ENCODE assay signal across 8 mouse cellular contexts in the genomic region with DNA sequence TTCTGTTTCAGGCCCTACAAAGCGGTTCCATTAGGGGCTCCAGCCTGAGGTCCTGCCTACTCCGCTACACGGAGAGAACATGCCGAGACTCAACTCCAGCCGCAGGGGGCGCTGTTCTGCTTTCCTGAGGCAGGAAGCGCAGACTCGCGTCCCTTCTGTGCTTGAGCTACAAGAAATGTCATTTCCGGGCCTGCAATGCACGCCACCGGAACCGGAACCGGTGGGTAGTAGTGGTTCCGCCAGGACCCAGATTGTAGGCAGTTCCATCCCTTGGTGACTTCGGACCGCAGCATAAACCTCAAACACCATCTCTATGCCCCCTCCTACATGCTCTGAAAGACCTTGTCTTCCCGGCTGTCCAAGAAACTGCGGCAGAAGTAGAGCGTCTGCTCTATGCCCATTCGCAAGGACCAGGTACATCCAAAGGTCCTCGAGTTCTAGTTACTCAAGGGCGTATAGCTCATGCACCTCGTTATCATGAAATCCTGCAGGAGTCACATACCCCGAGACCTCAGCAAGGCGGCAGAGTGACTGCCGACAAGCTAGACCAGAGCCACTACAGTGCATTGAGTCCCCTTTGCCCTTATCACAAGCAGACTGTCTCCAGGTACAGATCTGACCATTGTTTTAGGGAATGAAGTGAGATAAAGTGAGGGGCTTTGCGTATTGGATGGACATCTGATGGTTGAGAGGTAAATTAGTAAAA. TPM values are rescaled to one million over a fixed set of nuclear protein-coding genes. Genes with fewer than 3 reads are reported as not detected.
DNase-seq lines count a peak whose midpoint lies in the region; ATAC-seq and TF ChIP-seq lines count a peak whose summit lies in the region.

TSS of gene Atp6v0e (plus strand) at position 254 of the 706 bp plus-strand sequence.

- peak; percentile 95 for TF ChIP-seq CTCF in cortical plate, adult 2 months (IDR thresholded peaks at IDR 0.05; ENCODE audit: extremely low read depth, insufficient read depth, low read length)

- peak; percentile 93 for TF ChIP-seq POLR2A in cortical plate, adult 2 months (IDR thresholded peaks at IDR 0.05; ENCODE audit: extremely low read depth, insufficient read depth, low read length)

- H3K4me1 ChIP-seq in cortical plate, adult 2 months (ENCODE audit: control insufficient read depth, insufficient read depth, low read length) = peaks cover 3% of the 10 kb centered on the region; the same call in 1 of the 2 replicates

- ATAC-seq in activated CD4-positive, CD25-positive, alpha-beta regulatory T cell, adult 4 months = peak; percentile 95
- ATAC-seq in megakaryocyte progenitor cell, adult 5-6 weeks (replicated peaks; ENCODE audit: poor library complexity) = peak; percentile 93

- DNase-seq in gastrocnemius, postnatal 10 days = peak; percentile 99
- peak; percentile 98 for DNase-seq in induced T-regulatory cell, adult 2 months (ENCODE audit: low read depth)
- peak; percentile 81 to 93 for DNase-seq in left cerebral cortex, adult 9 months (ENCODE audit: low spot score in 2 of 2)
- peak; percentile 99 for DNase-seq in right cerebral cortex, postnatal 14 days
- peak; percentile 90 to 95 for DNase-seq in urinary bladder, postnatal 36 days (ENCODE audit: low spot score in 2 of 2)

- H3K4me3 ChIP-seq in cortical plate, adult 2 months (ENCODE audit: insufficient read depth, low read length) = peak within 1 kb of the TSS; percentile 57

- H3K27ac ChIP-seq in cortical plate, adult 2 months (ENCODE audit: insufficient read depth, low read length) = 0 out of 2 replicates have a peak within 1 kb of the TSS, but pooled peaks have one; percentile 25

RNA-seq across cellular contexts. Expression of gene Atp6v0e, which starts in this region (rescaled TPM):
- polyA plus RNA-seq in activated CD4-positive, CD25-positive, alpha-beta regulatory T cell, adult 4 months (2017; shearing (Covaris generic)) = 100 to 1,000 TPM; 391 to 437 TPM
- polyA plus RNA-seq in cortical plate, adult 2 months (2012; rRNA removed) = 86.4 and 87.2 TPM in 2 replicates
- 10 to 100 TPM; 44.1 to 46.0 TPM for total RNA-seq in gastrocnemius, postnatal 10 days (2021)
- 233 and 245 TPM in 2 replicates for total RNA-seq in megakaryocyte progenitor cell, adult 5-6 weeks (2015)
- total RNA-seq in megakaryocyte progenitor cell, adult 5-6 weeks (2017) = 309 and 383 TPM in 2 replicates

Comparison
In these comparisons a context has a peak if more than half of its experiments do, and no peak if none do; other contexts are left out.
1. Peak in every context shown above with its lines: DNase-seq, ATAC-seq, H3K4me3 ChIP-seq and H3K27ac ChIP-seq.
2. RNA of gene Atp6v0e (total RNA-seq): 233 to 383 TPM in megakaryocyte progenitor cell, adult 5-6 weeks; 44.1 to 46.0 TPM in gastrocnemius, postnatal 10 days; every median in the first group is over 4 times any median in the second.